Mouse (Mus musculus): ENCODE measurements around the gene Hes7.

Hes7 gene

DNA sequence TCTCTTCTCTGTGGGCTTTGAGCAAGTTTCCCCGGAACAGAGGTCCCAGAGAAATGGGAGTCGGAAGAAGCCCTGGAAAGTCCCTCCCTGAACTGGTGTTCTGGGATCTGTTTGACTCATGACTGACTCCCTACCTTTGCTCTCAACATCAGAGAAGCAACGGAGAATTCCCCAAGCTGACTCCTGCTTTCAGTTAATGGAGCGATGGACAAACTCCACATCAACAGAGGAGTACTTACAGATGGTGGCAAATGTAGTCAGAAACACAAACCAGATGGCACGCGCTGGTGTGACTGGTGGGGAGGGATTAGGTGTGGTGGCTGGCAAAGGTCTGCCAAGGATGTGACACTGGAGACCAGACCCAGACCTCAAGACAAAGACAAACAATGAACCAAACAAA is 30.8 kb downstream of the Hes7 start:
- DNase-seq, result no peak

GRCm38 (mm10) chr11:69153831-69154230 is 33.6 kb downstream of the Hes7 start:
- no peak for DNase-seq

GRCm38 (mm10) chr11:69155351-69155750 is 35.1 kb downstream of the Hes7 start:
- no peak for DNase-seq

GRCm38 (mm10) chr11:69156800-69157199 is 36.6 kb downstream of the Hes7 start, which contains the start of gene Alox12b:
Alox12b (plus strand) TSS chr11:69156989.
- no peak for DNase-seq

DNA sequence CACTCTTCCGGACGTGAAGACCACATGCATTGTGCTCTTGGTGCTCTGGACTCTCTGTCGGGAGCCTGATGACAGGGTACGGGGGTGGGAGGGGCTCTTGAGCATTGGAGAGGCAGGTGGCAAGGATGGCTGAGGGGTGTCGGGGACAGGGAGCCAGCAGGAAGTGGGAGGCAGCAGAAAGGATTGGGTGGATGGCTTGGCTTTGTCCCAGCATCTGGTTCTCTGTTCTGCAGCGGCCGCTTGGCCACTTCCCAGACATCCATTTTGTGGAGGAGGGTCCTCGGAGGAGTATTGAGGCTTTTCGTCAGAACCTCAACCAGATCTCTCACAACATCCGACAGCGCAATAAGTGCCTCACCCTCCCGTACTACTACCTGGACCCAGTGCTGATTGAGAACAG is 49.1 kb downstream of the Hes7 start:
- no peak for DNase-seq

DNA sequence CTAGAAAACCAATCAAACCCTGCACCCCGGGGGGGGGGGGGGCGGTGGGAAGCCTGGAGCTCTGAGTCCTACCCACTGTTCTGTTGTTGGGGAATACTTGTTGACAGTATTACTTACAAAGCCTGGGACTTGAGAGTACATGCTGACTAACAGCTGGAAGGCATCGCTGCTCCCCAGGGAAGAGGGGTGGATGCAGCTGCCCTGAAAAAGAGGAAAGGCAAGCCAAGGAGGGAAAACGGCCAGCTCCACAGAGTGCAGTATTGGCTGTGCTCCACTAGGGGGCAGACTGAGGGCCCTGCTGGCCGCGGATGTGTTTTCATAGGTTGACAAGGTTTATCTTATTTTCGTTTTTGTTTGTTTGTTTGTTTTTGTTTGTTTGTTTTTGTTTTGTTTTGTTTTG is 51.4 kb downstream of the Hes7 start:
- DNase-seq, result peak; percentile 44

DNA sequence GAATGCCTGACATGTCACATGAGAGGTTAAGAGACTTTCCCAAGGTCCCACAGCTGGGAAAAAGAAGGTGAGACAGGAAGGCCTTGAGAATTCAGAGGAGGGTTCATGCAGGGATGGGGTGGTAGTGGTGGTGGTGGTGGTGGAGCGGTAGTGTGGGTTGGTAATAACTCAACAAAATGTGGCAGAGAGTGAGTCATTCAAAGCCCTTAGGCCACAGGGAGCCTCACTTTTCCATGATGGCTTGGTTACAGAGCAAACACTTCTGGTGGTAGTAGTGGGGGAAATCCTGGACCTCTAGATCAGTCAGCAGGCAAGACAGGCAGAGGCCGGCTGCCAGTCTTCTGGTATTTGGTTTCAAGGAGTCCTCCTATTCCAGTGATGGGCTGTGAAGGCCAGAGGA is 52.4 kb downstream of the Hes7 start:
- no peak for DNase-seq

Measured in thymus, postnatal 14 days (tissue).